Mouse (Mus musculus) MEL (cell line): ENCODE data around the gene Sap30l. TPM values are rescaled to one million over a fixed set of nuclear protein-coding genes. Genes with fewer than 3 reads are reported as not detected.

ENCODE experiments used
- DNase-seq: peaks from one replicate; pipeline ENCODE4 v3.0.0; 2011; ENCODE audit warnings: low read depth, low spot score
- H3K27ac ChIP-seq: 2 replicates; pipeline ENCODE4 v1.5.1; 2012; ENCODE audit warnings: low read depth, mild to moderate bottlenecking, control low read depth, low read length, moderate library complexity; ENCODE audit not compliant: control insufficient read depth
- H3K27me3 ChIP-seq, 2 experiments: fragments of 150-350 bp in 1 of 2; sonication (generic) in 1 of 2; 2 replicates each; pipeline ENCODE4 v1.6.1; 2012; ENCODE audit warnings: low read length in 2 of 2, mild to moderate bottlenecking in 2 of 2, improper control_type of control experiment in 1 of 2, moderate library complexity in 1 of 2; ENCODE audit not compliant: insufficient read depth in 2 of 2, control insufficient read depth in 1 of 2
- H3K36me3 ChIP-seq, 2 experiments: 2 replicates each; pipeline ENCODE4 v1.6.1; 2012 to 2014; ENCODE audit warnings: low read length in 2 of 2, improper control_type of control experiment in 1 of 2, inconsistent platforms in 1 of 2, mild to moderate bottlenecking in 1 of 2; ENCODE audit not compliant: insufficient read depth in 2 of 2, control insufficient read depth in 1 of 2
- H3K4me1 ChIP-seq, 2 experiments: fragments of 150-350 bp in 1 of 2; sonication (generic) in 1 of 2; 2 replicates each; pipeline ENCODE4 v1.6.1; 2012; ENCODE audit warnings: low read length in 2 of 2, improper control_type of control experiment in 1 of 2, mild to moderate bottlenecking in 1 of 2; ENCODE audit not compliant: insufficient read depth in 2 of 2, control insufficient read depth in 1 of 2
- H3K4me3 ChIP-seq, 2 experiments: fragments of 150-350 bp in 1 of 2; sonication (generic) in 1 of 2; 2 replicates each; pipeline ENCODE4 v1.5.1; 2012; ENCODE audit warnings: low read depth in 2 of 2, low read length in 2 of 2, mild to moderate bottlenecking in 2 of 2, moderate library complexity in 2 of 2, control low read depth in 1 of 2, improper control_type of control experiment in 1 of 2; ENCODE audit not compliant: control insufficient read depth in 1 of 2, insufficient read depth in 1 of 2
- H3K79me2 ChIP-seq: 2 replicates; pipeline ENCODE4 v1.6.1; 2012; ENCODE audit warnings: mild to moderate bottlenecking, low read length, moderate library complexity; ENCODE audit not compliant: control insufficient read depth, poor library complexity, insufficient read depth
- H3K9ac ChIP-seq: 2 replicates; pipeline ENCODE4 v1.6.1; 2012; ENCODE audit warnings: low read depth, mild to moderate bottlenecking, control low read depth, low read length, moderate library complexity; ENCODE audit not compliant: control insufficient read depth, poor library complexity, severe bottlenecking
- H3K9me3 ChIP-seq: fragments of 150-350 bp; sonication (generic); replicated peaks from 2 replicates; pipeline ENCODE4 v1.6.1; 2012; ENCODE audit warnings: mild to moderate bottlenecking, low read length, improper control_type of control experiment, moderate library complexity; ENCODE audit not compliant: insufficient read depth
- BHLHE40 ChIP-seq: IDR thresholded peaks from 2 replicates; pipeline ENCODE4 v1.6.1; 2012; ENCODE audit warnings: low read depth, mild to moderate bottlenecking, inconsistent platforms, low read length, improper control_type of control experiment, borderline replicate concordance
- CHD1 ChIP-seq: IDR thresholded peaks from 2 replicates; pipeline ENCODE4 v1.6.1; 2012; ENCODE audit warnings: low read depth, mild to moderate bottlenecking, inconsistent platforms, low read length, improper control_type of control experiment
- E2F4 ChIP-seq: IDR thresholded peaks from 2 replicates; pipeline ENCODE4 v1.6.1; 2011; ENCODE audit warnings: low read depth, low read length, improper control_type of control experiment, borderline replicate concordance
- GATA1 ChIP-seq: IDR thresholded peaks from 2 replicates; pipeline ENCODE4 v1.6.1; 2011; ENCODE audit warnings: low read depth, low read length, improper control_type of control experiment
- HCFC1 ChIP-seq: IDR thresholded peaks from 2 replicates; pipeline ENCODE4 v1.6.1; 2012; ENCODE audit warnings: low read depth, mild to moderate bottlenecking, inconsistent platforms, low read length, improper control_type of control experiment, moderate library complexity
- JUND ChIP-seq: IDR thresholded peaks from 2 replicates; pipeline ENCODE4 v1.6.1; 2011; ENCODE audit warnings: low read depth, mild to moderate bottlenecking, improper control_type of control experiment, low read length
- KAT2A ChIP-seq: conservative IDR thresholded peaks from 2 replicates; pipeline ENCODE4 v1.6.1; 2012; ENCODE audit warnings: low read depth, low read length, improper control_type of control experiment, inconsistent platforms
- MEF2A ChIP-seq: IDR thresholded peaks from 2 replicates; pipeline ENCODE4 v1.6.1; 2014; ENCODE audit warnings: low read depth, mild to moderate bottlenecking, inconsistent platforms, low read length, improper control_type of control experiment; ENCODE audit not compliant: poor library complexity, insufficient replicate concordance, severe bottlenecking; ENCODE audit errors: extremely low read depth
- POLR2A ChIP-seq, 2 experiments: IDR thresholded peaks; 2 replicates each; pipeline ENCODE4 v1.6.1; 2011 to 2012; ENCODE audit warnings: low read length in 2 of 2, mild to moderate bottlenecking in 2 of 2, control low read depth in 1 of 2, improper control_type of control experiment in 1 of 2, low read depth in 1 of 2, moderate library complexity in 1 of 2; ENCODE audit not compliant: control insufficient read depth in 1 of 2, insufficient read depth in 1 of 2, poor library complexity in 1 of 2
- POLR2AphosphoS2 ChIP-seq: IDR thresholded peaks from 2 replicates; pipeline ENCODE4 v1.6.1; 2011; ENCODE audit warnings: low read length, improper control_type of control experiment
- RAD21 ChIP-seq: IDR thresholded peaks from 2 replicates; pipeline ENCODE4 v1.6.1; 2011; ENCODE audit warnings: mild to moderate bottlenecking, low read depth, low read length, improper control_type of control experiment
- RCOR1 ChIP-seq: IDR thresholded peaks from 2 replicates; pipeline ENCODE4 v1.6.1; 2012; ENCODE audit warnings: low read depth, mild to moderate bottlenecking, inconsistent platforms, low read length, improper control_type of control experiment
- USF1 ChIP-seq: IDR thresholded peaks from 2 replicates; pipeline ENCODE4 v1.6.1; 2014; ENCODE audit warnings: low read depth, mild to moderate bottlenecking, inconsistent platforms, low read length, improper control_type of control experiment, moderate library complexity
- USF2 ChIP-seq, 2 experiments: IDR thresholded peaks; 2 replicates each; pipeline ENCODE4 v1.6.1; 2011 to 2012; ENCODE audit warnings: improper control_type of control experiment in 2 of 2, low read length in 2 of 2, borderline replicate concordance in 1 of 2, inconsistent platforms in 1 of 2, low read depth in 1 of 2, mild to moderate bottlenecking in 1 of 2; ENCODE audit not compliant: insufficient read depth in 1 of 2
- ZC3H11A ChIP-seq: IDR thresholded peaks from 2 replicates; pipeline ENCODE4 v1.6.1; 2012; ENCODE audit warnings: low read depth, mild to moderate bottlenecking, inconsistent platforms, low read length, improper control_type of control experiment
- ZKSCAN1 ChIP-seq: IDR thresholded peaks from 2 replicates; pipeline ENCODE4 v1.6.1; 2012; ENCODE audit warnings: low read depth, mild to moderate bottlenecking, inconsistent platforms, low read length, improper control_type of control experiment, moderate library complexity
- polyA plus RNA-seq, 2 experiments: library from polyadenylated mRNA; stranded (reverse) in 1 of 2; unstranded in 1 of 2; fragments of >175 nt in 1 of 2; fragments of >200 nt in 1 of 2; gene quantifications; 2 replicates each; pipeline versions ENCODE4 v1.2.1 to v1.2.4; 2012; ENCODE audit warnings: low replicate concordance in 2 of 2, low read depth in 1 of 2; ENCODE audit not compliant: insufficient read length in 2 of 2, insufficient read depth in 1 of 2, missing spikeins in 1 of 2
- total RNA-seq: library from RNA; depleted of rRNA; stranded (reverse); fragments of 300-350 nt; gene quantifications from 2 replicates; pipeline ENCODE4 v1.2.3, GENCODE M21; 2012

The Sap30l gene
- total and polyA plus RNA-seq, 3 experiments = 40.2 to 52.5 TPM; not detected in 1

GRCm38 (mm10) chr11:57770776-57771175 lies 30.7 kb upstream of the Sap30l start:
- TF ChIP-seq CHD1 (no peak), E2F4 (no peak), BHLHE40 (no peak), RAD21 (no peak), GATA1 (no peak), RCOR1 (no peak), MEF2A (no peak), USF1 (no peak), POLR2A (IDR thresholded peaks at IDR 0.05; ENCODE audit: control insufficient read depth in 1 of 2, insufficient read depth in 1 of 2, low read depth in 1 of 2, low read length in 2 of 2, poor library complexity in 1 of 2) (no peak), ZC3H11A (no peak), POLR2AphosphoS2 (no peak), ZKSCAN1 (no peak), JUND (no peak), HCFC1 (no peak), USF2 (IDR thresholded peaks at IDR 0.05; ENCODE audit: borderline replicate concordance in 1 of 2, insufficient read depth in 1 of 2, low read depth in 1 of 2, low read length in 2 of 2) (no peak)
- H3K36me3 ChIP-seq = no peaks in the 10 kb centered on the region; a peak in 1 of 4 replicates
- H3K4me1 ChIP-seq = no peaks in the 10 kb centered on the region
- no peaks in the 10 kb centered on the region for H3K79me2 ChIP-seq
- no peak overlapping the region for H3K27ac ChIP-seq
- H3K27me3 ChIP-seq = no peaks in the 10 kb centered on the region
- DNase-seq = no peak
- H3K4me3 ChIP-seq = no peak overlapping the region
- no peak overlapping the region for H3K9ac ChIP-seq
- no peaks in the 10 kb centered on the region for H3K9me3 ChIP-seq

GRCm38 (mm10) chr11:57771676-57772075 lies 29.8 kb upstream of the Sap30l start:
- Histone ChIP-seq H3K9ac (no peak overlapping the region), H3K9me3 (no peaks in the 10 kb centered on the region), H3K79me2 (no peaks in the 10 kb centered on the region), H3K27ac (no peak overlapping the region), H3K4me1 (no peaks in the 10 kb centered on the region), H3K27me3 (no peaks in the 10 kb centered on the region), H3K36me3 (no peaks in the 10 kb centered on the region; a peak in 1 of 4 replicates), H3K4me3 (no peak overlapping the region)
- no peak for TF ChIP-seq GATA1
- no peak for TF ChIP-seq MEF2A
- TF ChIP-seq KAT2A = no peak
- DNase-seq = no peak
